Mouse (Mus musculus) urinary bladder, postnatal 25 days (tissue): ENCODE measurements around the gene Fndc1.

Source experiments
- DNase-seq: peaks from one replicate; pipeline ENCODE4 v3.0.0; 2022; ENCODE audit warnings: low spot score

The Fndc1 gene

GRCm38 (mm10) chr17:7826819-7827515, at the start of gene Fndc1:
TSS of gene Fndc1 (minus strand) at chr17:7827302.
- peak; percentile 66 for DNase-seq

- no peak for DNase-seq
These were observed 49.4 kb upstream of the Fndc1 start for GRCm38 (mm10) chr17:7876541-7876940.

- DNase-seq: no peak
These were observed 48.9 kb upstream of the Fndc1 start for GRCm38 (mm10) chr17:7875941-7876461.

- no peak for DNase-seq
These were observed 47.9 kb upstream of the Fndc1 start for GRCm38 (mm10) chr17:7874776-7875531.

GRCm38 (mm10) chr17:7873382-7873781, 46.3 kb upstream of the Fndc1 start:
- DNase-seq: no peak

- DNase-seq: no peak
These were observed 44.7 kb upstream of the Fndc1 start for GRCm38 (mm10) chr17:7871800-7872199.

GRCm38 (mm10) chr17:7870862-7871605, 43.9 kb upstream of the Fndc1 start:
- DNase-seq: no peak

GRCm38 (mm10) chr17:7869114-7869513, 42.0 kb upstream of the Fndc1 start:
- DNase-seq: no peak

GRCm38 (mm10) chr17:7868631-7869030, 41.5 kb upstream of the Fndc1 start:
- DNase-seq: peak; percentile 74

- peak; percentile 41 for DNase-seq
These were observed 37.6 kb upstream of the Fndc1 start for GRCm38 (mm10) chr17:7864740-7865139.

GRCm38 (mm10) chr17:7863745-7864144, 36.6 kb upstream of the Fndc1 start:
- peak; percentile 80 for DNase-seq

- DNase-seq: no peak
These were observed 33.8 kb upstream of the Fndc1 start for GRCm38 (mm10) chr17:7860845-7861360.

- no peak for DNase-seq
These were observed 30.6 kb upstream of the Fndc1 start for GRCm38 (mm10) chr17:7857658-7858057.

- no peak for DNase-seq
These were observed 28.7 kb upstream of the Fndc1 start for GRCm38 (mm10) chr17:7855851-7856250.

GRCm38 (mm10) chr17:7851979-7852378, 24.9 kb upstream of the Fndc1 start:
- DNase-seq: no peak

GRCm38 (mm10) chr17:7851527-7851926, 24.4 kb upstream of the Fndc1 start:
- DNase-seq: no peak

GRCm38 (mm10) chr17:7850246-7850645, 23.1 kb upstream of the Fndc1 start:
- no peak for DNase-seq

GRCm38 (mm10) chr17:7840505-7841290, 13.6 kb upstream of the Fndc1 start:
- no peak for DNase-seq

- DNase-seq: peak; percentile 7
These were observed 484 bp upstream of the Fndc1 start for GRCm38 (mm10) chr17:7827586-7827985.

- no peak for DNase-seq
These were observed 1.7 kb downstream of the Fndc1 start for GRCm38 (mm10) chr17:7825416-7825815.

GRCm38 (mm10) chr17:7821553-7822186, 5.4 kb downstream of the Fndc1 start:
- DNase-seq: peak; percentile 63
